Mouse (Mus musculus): ENCODE measurements at regions not wholly inside any gene's neighbourhood (a gene's known extent, or its start where the extent isn't known, plus 50 kb on each side); places are given as distances from the start of the nearest gene placed in this dataset.

DNA sequence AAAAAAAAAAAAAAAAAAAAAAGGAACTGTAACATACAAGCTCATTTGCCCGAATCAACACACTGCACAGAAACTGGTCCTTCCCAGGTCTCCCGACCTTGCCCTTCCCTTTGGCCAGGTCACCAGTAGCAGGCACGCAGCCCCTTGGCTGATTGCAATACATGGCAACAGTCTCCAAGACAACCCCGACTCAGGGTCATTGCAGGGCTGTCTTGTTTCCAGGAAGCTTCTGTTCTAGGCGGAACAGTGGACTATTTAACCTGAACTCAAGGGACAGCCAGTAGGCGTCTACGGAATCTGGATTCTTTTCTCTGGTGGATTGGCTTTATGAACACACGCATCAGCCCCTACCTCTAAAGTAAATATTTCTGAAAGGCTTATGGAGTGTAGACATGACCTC, 153.5 kb upstream of the Phactr1 start:
- TF ChIP-seq CTCF (conservative IDR thresholded peaks at IDR 0.05; ENCODE audit: insufficient read depth, insufficient read length, low read depth, low read length), result no peak
- no peak for TF ChIP-seq POLR2A (IDR thresholded peaks at IDR 0.05; ENCODE audit: low read depth, low read length)
